Mouse (Mus musculus): Measurements from ENCODE around the gene Ece1. TPM values are rescaled to one million over a fixed set of nuclear protein-coding genes. Genes with fewer than 3 reads are reported as not detected.

Gene Ece1
- total RNA-seq, 2 experiments from 2014 or later = 0.68 to 2.3 TPM

GRCm38 (mm10) chr4:137877432-137877881, 15.4 kb downstream of the Ece1 start:
- ATAC-seq (replicated peaks; ENCODE audit: low FRiP score, poor library complexity, severe bottlenecking) = no peak

GRCm38 (mm10) chr4:137879383-137880156, 17.5 kb downstream of the Ece1 start:
- ATAC-seq (replicated peaks; ENCODE audit: low FRiP score, poor library complexity, severe bottlenecking) = no peak

- no peak for ATAC-seq (replicated peaks; ENCODE audit: low FRiP score, poor library complexity, severe bottlenecking)
Observed at GRCm38 (mm10) chr4:137881445-137881844, 19.4 kb downstream of the Ece1 start.

- no peak for ATAC-seq (replicated peaks; ENCODE audit: low FRiP score, poor library complexity, severe bottlenecking)
Observed at GRCm38 (mm10) chr4:137882663-137883062, 20.6 kb downstream of the Ece1 start.

- ATAC-seq (replicated peaks; ENCODE audit: low FRiP score, poor library complexity, severe bottlenecking) = no peak
Observed at GRCm38 (mm10) chr4:137883513-137884150, 21.6 kb downstream of the Ece1 start.

- no peak for ATAC-seq (replicated peaks; ENCODE audit: low FRiP score, poor library complexity, severe bottlenecking)
Observed at GRCm38 (mm10) chr4:137887337-137887992, 25.4 kb downstream of the Ece1 start.

GRCm38 (mm10) chr4:137887993-137888388, 26.0 kb downstream of the Ece1 start:
- ATAC-seq (replicated peaks; ENCODE audit: low FRiP score, poor library complexity, severe bottlenecking) = no peak

GRCm38 (mm10) chr4:137890596-137890995, 28.6 kb downstream of the Ece1 start:
- ATAC-seq (replicated peaks; ENCODE audit: low FRiP score, poor library complexity, severe bottlenecking) = no peak

GRCm38 (mm10) chr4:137891553-137892145, 29.6 kb downstream of the Ece1 start:
- no peak for ATAC-seq (replicated peaks; ENCODE audit: low FRiP score, poor library complexity, severe bottlenecking)

GRCm38 (mm10) chr4:137892713-137893242, 30.7 kb downstream of the Ece1 start:
- ATAC-seq (replicated peaks; ENCODE audit: low FRiP score, poor library complexity, severe bottlenecking) = no peak

- no peak for ATAC-seq (replicated peaks; ENCODE audit: low FRiP score, poor library complexity, severe bottlenecking)
Observed at GRCm38 (mm10) chr4:137896612-137897297, 34.7 kb downstream of the Ece1 start.

- ATAC-seq (replicated peaks; ENCODE audit: low FRiP score, poor library complexity, severe bottlenecking) = no peak
Observed at GRCm38 (mm10) chr4:137897298-137897612, 35.2 kb downstream of the Ece1 start.

GRCm38 (mm10) chr4:137898490-137898889, 36.5 kb downstream of the Ece1 start:
- no peak for ATAC-seq (replicated peaks; ENCODE audit: low FRiP score, poor library complexity, severe bottlenecking)

- ATAC-seq (replicated peaks; ENCODE audit: low FRiP score, poor library complexity, severe bottlenecking) = no peak
Observed at GRCm38 (mm10) chr4:137902268-137902667, 40.2 kb downstream of the Ece1 start.

GRCm38 (mm10) chr4:137902873-137903272, 40.8 kb downstream of the Ece1 start:
- ATAC-seq (replicated peaks; ENCODE audit: low FRiP score, poor library complexity, severe bottlenecking) = no peak

- ATAC-seq (replicated peaks; ENCODE audit: low FRiP score, poor library complexity, severe bottlenecking) = no peak
Observed at GRCm38 (mm10) chr4:137904956-137905551, 43.0 kb downstream of the Ece1 start.

GRCm38 (mm10) chr4:137907979-137908378, 45.9 kb downstream of the Ece1 start:
- ATAC-seq (replicated peaks; ENCODE audit: low FRiP score, poor library complexity, severe bottlenecking) = no peak

GRCm38 (mm10) chr4:137908489-137908888, 46.5 kb downstream of the Ece1 start:
- no peak; the same call in 1 of the 2 replicates for ATAC-seq (replicated peaks; ENCODE audit: low FRiP score, poor library complexity, severe bottlenecking)

GRCm38 (mm10) chr4:137908915-137909314, 46.9 kb downstream of the Ece1 start:
- ATAC-seq (replicated peaks; ENCODE audit: low FRiP score, poor library complexity, severe bottlenecking) = no peak

Measured in erythroblast, adult 5-6 weeks (primary cell).